Mouse (Mus musculus) liver, embryonic 11.5 days (tissue): ENCODE measurements around the gene Map4k4. TPM values are rescaled to one million over a fixed set of nuclear protein-coding genes. Genes with fewer than 3 reads are reported as not detected.

Source experiments
- ATAC-seq: fragments of 200-750 bp; cut with Nextera tagmentation; replicated peaks from 2 replicates; pipeline ENCODE4 v1.8.0; 2017; ENCODE audit warnings: moderate number of reproducible peaks, mild to moderate bottlenecking, moderate TSS enrichment, moderate library complexity; ENCODE audit not compliant: low FRiP score
- DNase-seq: peaks from one replicate; pipeline ENCODE4 v3.0.0-alpha.2; 2017; ENCODE audit warnings: low spot score
- H3K27ac ChIP-seq: fragments of 300-500 bp; sonication (generic); 2 replicates; pipeline ENCODE4 v1.5.1; 2014; ENCODE audit warnings: mild to moderate bottlenecking, low read depth, low read length, control low read depth
- H3K27me3 ChIP-seq: fragments of 300-500 bp; sonication (generic); replicated peaks from 2 replicates; pipeline ENCODE4 v1.6.1; 2014; ENCODE audit warnings: low read length, mixed read lengths; ENCODE audit not compliant: control insufficient read depth, insufficient read depth
- H3K36me3 ChIP-seq: fragments of 300-500 bp; sonication (generic); 2 replicates; pipeline ENCODE4 v1.6.1; 2014; ENCODE audit warnings: mild to moderate bottlenecking, low read length, moderate library complexity, mixed read lengths; ENCODE audit not compliant: control insufficient read depth, insufficient read depth
- H3K4me1 ChIP-seq: fragments of 300-500 bp; sonication (generic); replicated peaks from 2 replicates; pipeline ENCODE4 v1.6.1; 2014; ENCODE audit warnings: low read length, mixed read lengths; ENCODE audit not compliant: control insufficient read depth, insufficient read depth
- H3K4me2 ChIP-seq: fragments of 300-500 bp; sonication (generic); 2 replicates; pipeline ENCODE4 v1.6.1; 2014; ENCODE audit warnings: mild to moderate bottlenecking, control low read depth, moderate library complexity
- H3K4me3 ChIP-seq: fragments of 300-500 bp; sonication (generic); 2 replicates; pipeline ENCODE4 v1.5.1; 2014; ENCODE audit warnings: low read depth, low read length, control low read depth
- H3K9ac ChIP-seq: fragments of 300-500 bp; sonication (generic); 2 replicates; pipeline ENCODE4 v1.6.1; 2014; ENCODE audit warnings: low read depth, low read length, control low read depth
- H3K9me3 ChIP-seq: fragments of 300-500 bp; sonication (generic); 2 replicates; pipeline ENCODE4 v1.6.1; 2016; ENCODE audit warnings: low read length, inconsistent platforms, mixed read lengths; ENCODE audit not compliant: control insufficient read depth
- WGBS: fragments of 180-500 bp; shearing (Covaris S2); extraction: QIAGEN DNeasy Blood & Tissue Kit; methylation state at CpG from one replicate; pipeline ENCODE4 v1.1.7; 2014; 5-methylcytosine and 5-hydroxymethylcytosine counted together
- polyA plus RNA-seq: library from polyadenylated mRNA; unstranded; fragments of >200 nt; fragmentation: Nextera tagmentation; extraction: Ambion mirVana; gene quantifications from 2 replicates; pipeline ENCODE4 v1.2.1, GENCODE M21; 2014

The Map4k4 gene
- polyA plus RNA-seq, 1 experiment from 2014 or later: 13.6 TPM

GRCm38 (mm10) chr1:40000899-40001298 is 100.2 kb downstream of the Map4k4 start:
- no peak overlapping the region for H3K9ac ChIP-seq
- no peaks in the 10 kb centered on the region for H3K27me3 ChIP-seq
- DNase-seq: no peak
- no peak overlapping the region for H3K27ac ChIP-seq
- no peak overlapping the region for H3K4me2 ChIP-seq
- H3K36me3 ChIP-seq: peaks cover 14% of the 10 kb centered on the region
- WGBS: 68% methylated on average over 5 of the region's 5 CpGs
- H3K4me1 ChIP-seq: no peaks in the 10 kb centered on the region
- H3K4me3 ChIP-seq: no peak overlapping the region
- no peak for ATAC-seq
- H3K9me3 ChIP-seq: no peaks in the 10 kb centered on the region

GRCm38 (mm10) chr1:40002129-40002727 is 101.5 kb downstream of the Map4k4 start:
- WGBS: 75% methylated on average over 4 of the region's 4 CpGs
- no peaks in the 10 kb centered on the region for H3K9me3 ChIP-seq
- DNase-seq (no peak), ATAC-seq (no peak)
- no peak overlapping the region for H3K4me3 ChIP-seq
- H3K9ac ChIP-seq: no peak overlapping the region
- H3K27me3 ChIP-seq: no peaks in the 10 kb centered on the region
- H3K36me3 ChIP-seq: peaks cover 22% of the 10 kb centered on the region
- no peak overlapping the region for H3K4me2 ChIP-seq
- no peaks in the 10 kb centered on the region for H3K4me1 ChIP-seq
- H3K27ac ChIP-seq: no peak overlapping the region

DNA sequence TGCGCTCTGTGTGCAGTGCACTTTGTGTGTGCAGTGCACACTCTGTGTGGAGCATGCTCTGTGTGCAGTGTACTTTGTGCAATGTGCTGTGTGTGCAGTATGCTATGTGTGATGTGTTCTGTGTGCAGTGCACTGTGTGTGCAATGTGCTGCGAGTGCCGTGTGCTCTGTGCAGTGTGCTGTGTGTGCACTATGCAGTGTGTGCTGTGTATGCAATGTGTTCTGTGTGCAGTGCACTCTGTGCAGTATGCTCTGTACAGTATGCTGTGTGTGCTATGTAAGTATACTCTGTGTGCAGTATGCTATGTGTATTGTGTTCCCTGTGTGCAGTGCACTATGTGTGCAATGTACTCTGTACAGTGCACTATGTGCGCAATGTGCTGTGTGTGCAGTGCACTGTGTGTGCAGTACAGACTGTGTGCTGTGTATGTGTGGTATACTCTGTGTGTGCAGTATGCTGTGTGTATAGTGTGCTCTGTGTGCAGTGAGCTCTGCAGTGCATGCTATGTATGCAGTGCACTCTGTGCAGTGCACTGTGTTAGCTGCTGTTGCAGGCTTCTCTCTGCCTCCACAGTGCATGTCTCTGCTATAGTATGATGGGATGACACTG is 105.4 kb downstream of the Map4k4 start:
- Histone ChIP-seq H3K9ac (no peak overlapping the region), H3K4me1 (no peaks in the 10 kb centered on the region), H3K4me2 (no peak overlapping the region), H3K36me3 (peaks cover 35% of the 10 kb centered on the region), H3K4me3 (no peak overlapping the region), H3K27ac (no peak overlapping the region), H3K27me3 (no peaks in the 10 kb centered on the region), H3K9me3 (no peaks in the 10 kb centered on the region)
- DNase-seq: no peak
- WGBS: 93% methylated on average over 4 of the region's 4 CpGs
- ATAC-seq: no peak

- Histone ChIP-seq H3K27ac (no peak overlapping the region), H3K4me2 (no peak overlapping the region), H3K4me3 (no peak overlapping the region), H3K36me3 (peaks cover 39% of the 10 kb centered on the region), H3K9ac (no peak overlapping the region), H3K9me3 (no peaks in the 10 kb centered on the region), H3K27me3 (no peaks in the 10 kb centered on the region), H3K4me1 (no peaks in the 10 kb centered on the region)
- 66% methylated on average over 17 of the region's 17 CpGs for WGBS
- ATAC-seq (no peak), DNase-seq (no peak)
Measured at GRCm38 (mm10) chr1:40007962-40008471, 107.3 kb downstream of the Map4k4 start.

DNA sequence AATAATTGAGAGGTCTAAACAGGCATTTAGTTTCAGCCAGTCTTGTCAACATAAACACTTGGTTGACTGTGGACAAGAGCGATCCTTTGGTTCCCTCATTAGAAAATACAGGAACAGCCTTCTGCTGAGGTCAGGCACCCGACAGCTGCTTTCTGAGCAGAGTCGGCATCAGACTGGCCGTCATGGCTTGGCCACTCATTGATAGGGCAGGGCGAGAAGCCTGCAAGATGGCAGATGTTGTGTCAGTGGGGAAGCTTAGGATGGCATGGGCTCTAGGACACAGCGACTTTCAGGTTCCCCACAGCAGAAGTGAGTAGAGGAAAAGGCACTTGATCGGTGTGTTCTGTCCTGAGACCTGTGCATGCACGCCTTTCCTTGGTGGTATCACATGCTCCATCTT is 112.0 kb downstream of the Map4k4 start:
- no peak for DNase-seq
- Histone ChIP-seq H3K36me3 (peaks cover 34% of the 10 kb centered on the region), H3K9me3 (no peaks in the 10 kb centered on the region), H3K4me3 (no peak overlapping the region), H3K4me2 (no peak overlapping the region), H3K27ac (no peak overlapping the region), H3K27me3 (no peaks in the 10 kb centered on the region), H3K4me1 (no peaks in the 10 kb centered on the region), H3K9ac (no peak overlapping the region)
- no peak for ATAC-seq
- WGBS: 92% methylated on average over 8 of the region's 8 CpGs

- H3K9me3 ChIP-seq: no peaks in the 10 kb centered on the region
- WGBS: 82% methylated on average over 7 of the region's 7 CpGs
- DNase-seq: no peak
- H3K36me3 ChIP-seq: peaks cover 22% of the 10 kb centered on the region
- 0 out of 2 replicates have a peak overlapping the region, but pooled peaks have one; percentile 15 for H3K27ac ChIP-seq
- H3K9ac ChIP-seq: no peak overlapping the region
- no peak for ATAC-seq
- no peak overlapping the region for H3K4me3 ChIP-seq
- no peak overlapping the region for H3K4me2 ChIP-seq
- no peaks in the 10 kb centered on the region for H3K4me1 ChIP-seq
- no peaks in the 10 kb centered on the region for H3K27me3 ChIP-seq
Measured at GRCm38 (mm10) chr1:40015066-40015678, 114.5 kb downstream of the Map4k4 start.

DNA sequence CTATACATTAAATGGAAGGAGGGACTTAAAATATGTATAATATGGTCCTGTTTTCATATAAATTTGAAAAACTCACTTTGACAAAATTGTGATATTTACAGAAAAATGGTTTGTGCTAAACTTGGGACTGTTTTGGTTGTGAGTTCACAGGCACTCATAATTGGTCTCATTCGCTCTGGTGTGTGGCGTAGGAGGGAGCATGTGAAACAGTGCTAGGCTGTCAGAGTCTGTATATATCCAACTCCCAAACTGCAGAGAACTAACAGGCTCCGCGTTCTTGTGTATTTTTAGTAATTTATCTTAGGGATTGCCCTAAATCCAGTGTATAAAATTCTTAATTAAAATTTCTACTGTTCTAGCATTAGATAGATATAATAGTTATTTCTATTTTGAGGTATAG is 120.9 kb downstream of the Map4k4 start:
- WGBS: 95% methylated on average over 4 of the region's 4 CpGs
- Histone ChIP-seq H3K9ac (no peak overlapping the region), H3K9me3 (no peaks in the 10 kb centered on the region), H3K4me3 (no peak overlapping the region), H3K4me2 (no peak overlapping the region), H3K27ac (no peak overlapping the region), H3K27me3 (no peaks in the 10 kb centered on the region), H3K4me1 (no peaks in the 10 kb centered on the region), H3K36me3 (peaks cover 21% of the 10 kb centered on the region)
- ATAC-seq (no peak), DNase-seq (no peak)

- no peak overlapping the region for H3K4me2 ChIP-seq
- H3K9ac ChIP-seq: no peak overlapping the region
- H3K4me3 ChIP-seq: no peak overlapping the region
- H3K27ac ChIP-seq: no peak overlapping the region
- DNase-seq (no peak), ATAC-seq (no peak)
- H3K4me1 ChIP-seq: no peaks in the 10 kb centered on the region
- H3K27me3 ChIP-seq: no peaks in the 10 kb centered on the region
- H3K9me3 ChIP-seq: no peaks in the 10 kb centered on the region
- H3K36me3 ChIP-seq: peaks cover 21% of the 10 kb centered on the region
- WGBS: 86% methylated on average over 9 of the region's 9 CpGs
Measured at GRCm38 (mm10) chr1:40022472-40023135, 121.9 kb downstream of the Map4k4 start.
